ENCODE assay signal across 8 mouse cellular contexts in genomic region chr1:172026201-172026901, GRCm38 (mm10). TPM values are rescaled to one million over a fixed set of nuclear protein-coding genes. Genes with fewer than 3 reads are reported as not detected.
DNase-seq lines count a peak whose midpoint lies in the region; ATAC-seq and TF ChIP-seq lines count a peak whose summit lies in the region.

No protein-coding gene starts in this region.

- peak; percentile 63 for ATAC-seq in forebrain, embryonic 12.5 days (ENCODE audit: low FRiP score)
- peak; percentile 82 for ATAC-seq in limb, embryonic 11.5 days (ENCODE audit: insufficient number of reproducible peaks, low FRiP score, low TSS enrichment, low read depth)
- peak; percentile 65 for ATAC-seq in neural tube, embryonic 11.5 days (ENCODE audit: insufficient read depth, low FRiP score, low TSS enrichment)

- intact Hi-C loops in left cerebral cortex, postnatal 4 days (cut with DNase I): loop anchor here (10.0 kb wide), 1 partner anchor 212 kb away; no protein-coding TSS in a partner anchor

- 1% methylated on average over 23 of the region's 23 CpGs for WGBS in forebrain, embryonic 12.5 days
- WGBS in limb, embryonic 11.5 days: 2% methylated on average over 23 of the region's 23 CpGs
- 2% methylated on average over 23 of the region's 23 CpGs for WGBS in neural tube, embryonic 11.5 days

- H3K4me2 ChIP-seq in forebrain, embryonic 12.5 days: peak overlapping the region; percentile 97
- peak overlapping the region; percentile 75 for H3K4me2 ChIP-seq in limb, embryonic 11.5 days (ENCODE audit: low read depth, severe bottlenecking)
- peak overlapping the region; percentile 81 for H3K4me2 ChIP-seq in neural tube, embryonic 11.5 days (ENCODE audit: low read depth)

- peak; percentile 66 for DNase-seq in left cerebral cortex, postnatal 4 days
- DNase-seq in left cerebral cortex, adult 18-20 months (ENCODE audit: low spot score in 2 of 2): no peak
- DNase-seq in brain, embryonic 14.5 days (ENCODE audit: low read depth): peak; percentile 93
- peak; percentile 71 for DNase-seq in limb, embryonic 11.5 days (ENCODE audit: low spot score)
- DNase-seq in neural tube, embryonic 11.5 days (ENCODE audit: low spot score): peak; percentile 73
- DNase-seq in testis, postnatal 14 days (ENCODE audit: low spot score): no peak
- DNase-seq in right cerebral cortex, postnatal 14 days: no peak

- H3K9me3 ChIP-seq in forebrain, embryonic 12.5 days: no peaks in the 10 kb centered on the region
- H3K9me3 ChIP-seq in limb, embryonic 11.5 days (ENCODE audit: control insufficient read depth, low read length): no peaks in the 10 kb centered on the region
- no peaks in the 10 kb centered on the region for H3K9me3 ChIP-seq in neural tube, embryonic 11.5 days (ENCODE audit: control insufficient read depth, low read length)

- H3K27me3 ChIP-seq in forebrain, embryonic 12.5 days: no peaks in the 10 kb centered on the region
- no peaks in the 10 kb centered on the region for H3K27me3 ChIP-seq in limb, embryonic 11.5 days (ENCODE audit: control insufficient read depth, insufficient read depth, low read length)
- H3K27me3 ChIP-seq in neural tube, embryonic 11.5 days (ENCODE audit: control insufficient read depth, insufficient read depth, low read length): no peaks in the 10 kb centered on the region

- peak overlapping the region; percentile 98 for H3K27ac ChIP-seq in forebrain, embryonic 12.5 days
- peak overlapping the region; percentile 92 for H3K27ac ChIP-seq in limb, embryonic 11.5 days (replicated peaks; ENCODE audit: low read depth, low read length)
- H3K27ac ChIP-seq in neural tube, embryonic 11.5 days (ENCODE audit: low read depth, low read length): peak overlapping the region; percentile 93

- TF ChIP-seq CTCF in brain, embryonic 14.5 days (IDR thresholded peaks at IDR 0.05; ENCODE audit: borderline replicate concordance, extremely low read depth, insufficient read depth, insufficient read length): no peak

- H3K4me3 ChIP-seq in forebrain, embryonic 12.5 days (replicated peaks): peak overlapping the region; percentile 92
- peak overlapping the region; percentile 89 for H3K4me3 ChIP-seq in limb, embryonic 11.5 days (ENCODE audit: low read depth, low read length)
- H3K4me3 ChIP-seq in neural tube, embryonic 11.5 days (ENCODE audit: low read depth, low read length): peak overlapping the region; percentile 94

- H3K36me3 ChIP-seq in forebrain, embryonic 12.5 days (replicated peaks): peaks cover 18% of the 10 kb centered on the region
- H3K36me3 ChIP-seq in limb, embryonic 11.5 days (ENCODE audit: control insufficient read depth, insufficient read depth, low read length): no peaks in the 10 kb centered on the region
- no peaks in the 10 kb centered on the region; the same call in 1 of the 2 replicates for H3K36me3 ChIP-seq in neural tube, embryonic 11.5 days (ENCODE audit: control insufficient read depth, insufficient read depth, low read length)

- peaks cover 66% of the 10 kb centered on the region for H3K4me1 ChIP-seq in forebrain, embryonic 12.5 days
- H3K4me1 ChIP-seq in limb, embryonic 11.5 days (ENCODE audit: control insufficient read depth, insufficient read depth, low read length): peaks cover 24% of the 10 kb centered on the region
- peaks cover 52% of the 10 kb centered on the region for H3K4me1 ChIP-seq in neural tube, embryonic 11.5 days (ENCODE audit: control insufficient read depth, insufficient read depth, low read length)

- no peak for TF ChIP-seq POLR2A in brain, embryonic 14.5 days (IDR thresholded peaks at IDR 0.05; ENCODE audit: borderline replicate concordance, extremely low read depth, insufficient read depth, insufficient read length, poor library complexity, severe bottlenecking)

- H3K9ac ChIP-seq in forebrain, embryonic 12.5 days: peak overlapping the region; percentile 97
- H3K9ac ChIP-seq in limb, embryonic 11.5 days (ENCODE audit: low read length): peak overlapping the region; percentile 98
- H3K9ac ChIP-seq in neural tube, embryonic 11.5 days (ENCODE audit: low read length): peak overlapping the region; percentile 98

RNA-seq across cellular contexts. Expression of gene Vangl2, which starts 1.9 kb away (rescaled TPM):
- total RNA-seq in left cerebral cortex, postnatal 4 days (2021): 10 to 100 TPM; 62.0 to 65.3 TPM
- 10 to 100 TPM; 10.2 to 13.7 TPM for total RNA-seq in left cerebral cortex, adult 18-20 months (2021)
- 61.5 and 87.3 TPM in 2 replicates for polyA plus RNA-seq in brain, embryonic 14.5 days (2012; rRNA removed)
- 61.9 and 63.2 TPM in 2 replicates for polyA plus RNA-seq in forebrain, embryonic 12.5 days (2016; fragmentation: Nextera tagmentation; extraction: Ambion mirVana)
- polyA plus RNA-seq in limb, embryonic 11.5 days (2014; fragmentation: Nextera tagmentation; extraction: Ambion mirVana): 23.3 and 26.3 TPM in 2 replicates
- polyA plus RNA-seq in neural tube, embryonic 11.5 days (2014; fragmentation: Nextera tagmentation; extraction: Ambion mirVana): 62.0 and 69.0 TPM in 2 replicates

RNA-seq across cellular contexts. Expression of gene Nhlh1, which starts 31.0 kb away (rescaled TPM):
- under 1 TPM; 0.32 to 0.44 TPM for total RNA-seq in left cerebral cortex, postnatal 4 days (2021)
- under 1 TPM; 0.28 to 0.40 TPM for total RNA-seq in left cerebral cortex, adult 18-20 months (2021)
- polyA plus RNA-seq in brain, embryonic 14.5 days (2012; rRNA removed): 14.8 and 19.3 TPM in 2 replicates
- 9.0 and 9.8 TPM in 2 replicates for polyA plus RNA-seq in forebrain, embryonic 12.5 days (2016; fragmentation: Nextera tagmentation; extraction: Ambion mirVana)
- polyA plus RNA-seq in limb, embryonic 11.5 days (2014; fragmentation: Nextera tagmentation; extraction: Ambion mirVana): not detected in 2 replicates
- 13.8 and 15.7 TPM in 2 replicates for polyA plus RNA-seq in neural tube, embryonic 11.5 days (2014; fragmentation: Nextera tagmentation; extraction: Ambion mirVana)

RNA-seq across cellular contexts. Expression of gene Copa, which starts 56.0 kb away (rescaled TPM):
- 100 to 1,000 TPM; 195 to 198 TPM for total RNA-seq in left cerebral cortex, postnatal 4 days (2021)
- total RNA-seq in left cerebral cortex, adult 18-20 months (2021): 100 to 1,000 TPM; 147 to 151 TPM
- polyA plus RNA-seq in brain, embryonic 14.5 days (2012; rRNA removed): 79.5 and 135 TPM in 2 replicates
- 199 and 222 TPM in 2 replicates for polyA plus RNA-seq in forebrain, embryonic 12.5 days (2016; fragmentation: Nextera tagmentation; extraction: Ambion mirVana)
- 173 and 197 TPM in 2 replicates for polyA plus RNA-seq in limb, embryonic 11.5 days (2014; fragmentation: Nextera tagmentation; extraction: Ambion mirVana)
- 219 and 225 TPM in 2 replicates for polyA plus RNA-seq in neural tube, embryonic 11.5 days (2014; fragmentation: Nextera tagmentation; extraction: Ambion mirVana)

RNA-seq across cellular contexts. Expression of gene Ncstn, which starts 56.2 kb away (rescaled TPM):
- 10 to 100 TPM; 80.0 to 85.3 TPM for total RNA-seq in left cerebral cortex, postnatal 4 days (2021)
- 10 to 100 TPM; 56.6 to 59.3 TPM for total RNA-seq in left cerebral cortex, adult 18-20 months (2021)
- 136 and 139 TPM in 2 replicates for polyA plus RNA-seq in brain, embryonic 14.5 days (2012; rRNA removed)
- polyA plus RNA-seq in forebrain, embryonic 12.5 days (2016; fragmentation: Nextera tagmentation; extraction: Ambion mirVana): 107 and 111 TPM in 2 replicates
- polyA plus RNA-seq in limb, embryonic 11.5 days (2014; fragmentation: Nextera tagmentation; extraction: Ambion mirVana): 86.8 and 89.2 TPM in 2 replicates
- polyA plus RNA-seq in neural tube, embryonic 11.5 days (2014; fragmentation: Nextera tagmentation; extraction: Ambion mirVana): 122 and 132 TPM in 2 replicates

Comparison
In these comparisons a context has a peak if more than half of its experiments do, and no peak if none do; other contexts are left out.
1. DNase-seq: peak in left cerebral cortex, postnatal 4 days (single experiment), brain, embryonic 14.5 days (single experiment), limb, embryonic 11.5 days (single experiment) and neural tube, embryonic 11.5 days (single experiment); none in left cerebral cortex, adult 18-20 months (0 of 2), testis, postnatal 14 days (single experiment) and right cerebral cortex, postnatal 14 days (single experiment).
2. Peak in every context shown above with its lines, with median percentiles within 50 percentile points of each other: ATAC-seq, H3K27ac ChIP-seq, H3K4me2 ChIP-seq, H3K4me3 ChIP-seq and H3K9ac ChIP-seq.